ENCODE assay signal across 9 mouse cellular contexts in genomic region chr7:130325983-130326433, GRCm38 (mm10).
DNase-seq lines count a peak whose midpoint lies in the region; ATAC-seq and TF ChIP-seq lines count a peak whose summit lies in the region.
"Had no signal": no experiment of that assay in that cellular context is flagged by ENCODE, and none has a peak within 500 bp of the region (broad histone marks: within the 10 kb centered on the region; RNA-seq: fewer than 3 reads in every experiment).

No protein-coding gene starts in this region.

- H3K79me2 ChIP-seq in liver, adult 2 months (ENCODE audit: control insufficient read depth, insufficient read depth, low read length): no peaks in the 10 kb centered on the region

- WGBS in liver, adult 2 months: 75% methylated on average over 15 of the region's 15 CpGs
- 69% methylated on average over 15 of the region's 15 CpGs for WGBS in liver, embryonic 12.5 days (ENCODE audit: insufficient replicate concordance)
- 45% methylated on average over 15 of the region's 15 CpGs for WGBS in embryonic facial prominence, embryonic 15.5 days
- WGBS in cerebellum, adult 2 months: 58% methylated on average over 15 of the region's 15 CpGs

- peaks cover 2% of the 10 kb centered on the region; the same call in 1 of the 2 replicates for H3K27me3 ChIP-seq in liver, adult 2 months (ENCODE audit: control insufficient read depth, insufficient read depth, low read length)
- H3K27me3 ChIP-seq in liver, embryonic 12.5 days (replicated peaks): peaks cover 17% of the 10 kb centered on the region; the same call in 1 of the 2 replicates
- H3K27me3 ChIP-seq in embryonic facial prominence, embryonic 15.5 days: no peaks in the 10 kb centered on the region
- no peaks in the 10 kb centered on the region for H3K27me3 ChIP-seq in cerebellum, adult 2 months (ENCODE audit: control insufficient read depth, insufficient read depth, low read length)
- H3K27me3 ChIP-seq: neural tube, embryonic 12.5 days had no signal

- no peak for TF ChIP-seq CTCF in liver, adult 2 months (IDR thresholded peaks at IDR 0.05; ENCODE audit: low read depth, low read length)
- TF ChIP-seq CTCF in cerebellum, adult 2 months (IDR thresholded peaks at IDR 0.05; ENCODE audit: borderline replicate concordance, insufficient read depth, low read depth, low read length): no peak

- H3K36me3 ChIP-seq in liver, adult 2 months (ENCODE audit: control insufficient read depth, insufficient read depth, low read length): no peaks in the 10 kb centered on the region
- H3K36me3 ChIP-seq in liver, embryonic 12.5 days: no peaks in the 10 kb centered on the region
- no peaks in the 10 kb centered on the region for H3K36me3 ChIP-seq in embryonic facial prominence, embryonic 15.5 days
- H3K36me3 ChIP-seq: heart, embryonic 15.5 days; neural tube, embryonic 12.5 days had no signal

- TF ChIP-seq POLR2A in liver, adult 2 months (IDR thresholded peaks at IDR 0.05; ENCODE audit: extremely low read depth, insufficient read depth, low read length): no peak
- TF ChIP-seq POLR2A in cerebellum, adult 2 months (IDR thresholded peaks at IDR 0.05; ENCODE audit: borderline replicate concordance, insufficient read depth, low read length): no peak

- H3K4me2 ChIP-seq in liver, embryonic 12.5 days: no peak overlapping the region
- no peak overlapping the region; the same call in 1 of the 2 replicates for H3K4me2 ChIP-seq in embryonic facial prominence, embryonic 15.5 days (replicated peaks)
- H3K4me2 ChIP-seq: heart, embryonic 15.5 days; neural tube, embryonic 12.5 days had no signal

- H3K4me3 ChIP-seq in liver, adult 2 months (ENCODE audit: insufficient read depth, low read depth, low read length): no peak overlapping the region
- H3K4me3 ChIP-seq in liver, embryonic 12.5 days: no peak overlapping the region
- H3K4me3 ChIP-seq in embryonic facial prominence, embryonic 15.5 days (replicated peaks): no peak overlapping the region
- H3K4me3 ChIP-seq in cerebellum, adult 2 months (replicated peaks; ENCODE audit: insufficient read depth, low read depth, low read length): no peak overlapping the region
- H3K4me3 ChIP-seq: heart, embryonic 15.5 days; neural tube, embryonic 12.5 days had no signal

- H3K27ac ChIP-seq in liver, adult 2 months (replicated peaks; ENCODE audit: insufficient read depth, low read depth, low read length): no peak overlapping the region
- H3K27ac ChIP-seq in liver, embryonic 12.5 days: no peak overlapping the region
- H3K27ac ChIP-seq in embryonic facial prominence, embryonic 15.5 days (replicated peaks): peak overlapping the region; percentile 63; the same call in 1 of the 2 replicates
- H3K27ac ChIP-seq in cerebellum, adult 2 months (ENCODE audit: insufficient read depth, low read length): no peak overlapping the region
- H3K27ac ChIP-seq: heart, embryonic 15.5 days; neural tube, embryonic 12.5 days had no signal

- H3K9me3 ChIP-seq in liver, embryonic 12.5 days (replicated peaks): no peaks in the 10 kb centered on the region
- no peaks in the 10 kb centered on the region for H3K9me3 ChIP-seq in embryonic facial prominence, embryonic 15.5 days (replicated peaks)
- H3K9me3 ChIP-seq: heart, embryonic 15.5 days; neural tube, embryonic 12.5 days had no signal

- ATAC-seq in liver, embryonic 12.5 days: no peak
- no peak for ATAC-seq in embryonic facial prominence, embryonic 15.5 days (ENCODE audit: insufficient number of reproducible peaks, low FRiP score, low TSS enrichment, low read depth)

- H3K4me1 ChIP-seq in liver, adult 2 months (ENCODE audit: control insufficient read depth, insufficient read depth, low read length): no peaks in the 10 kb centered on the region
- no peaks in the 10 kb centered on the region for H3K4me1 ChIP-seq in liver, embryonic 12.5 days
- H3K4me1 ChIP-seq in embryonic facial prominence, embryonic 15.5 days: peaks cover 69% of the 10 kb centered on the region
- no peaks in the 10 kb centered on the region; the same call in 1 of the 2 replicates for H3K4me1 ChIP-seq in cerebellum, adult 2 months (ENCODE audit: control insufficient read depth, insufficient read depth, low read length)

- H3K9ac ChIP-seq in liver, adult 2 months (ENCODE audit: low read depth, low read length): no peak overlapping the region
- H3K9ac ChIP-seq in liver, embryonic 12.5 days: no peak overlapping the region
- H3K9ac ChIP-seq in embryonic facial prominence, embryonic 15.5 days: no peak overlapping the region
- H3K9ac ChIP-seq: heart, embryonic 15.5 days; neural tube, embryonic 12.5 days had no signal

- peak; percentile 10 for DNase-seq in liver, adult 2 months (ENCODE audit: extremely low read depth, low read depth, low spot score)
- peak; percentile 35 to 37 for DNase-seq in kidney, adult 8-10 months
- DNase-seq in skeletal muscle tissue, adult 2 months (ENCODE audit: low read depth, low spot score): peak; percentile 18
- DNase-seq in layer of hippocampus, postnatal 25 days (ENCODE audit: extremely low spot score in 1 of 2, low spot score in 1 of 2): no peak
- no peak for DNase-seq in cerebellum, adult 2 months

Comparison
In these comparisons a context has a peak if more than half of its experiments do, and no peak if none do; other contexts are left out.
1. DNase-seq: peak in liver, adult 2 months (single experiment), kidney, adult 8-10 months (2 of 2) and skeletal muscle tissue, adult 2 months (single experiment); none in layer of hippocampus, postnatal 25 days (0 of 2) and cerebellum, adult 2 months (0 of 2).